Mouse (Mus musculus): ENCODE measurements around the gene Rock2.

- no peak for TF ChIP-seq POLR2A (IDR thresholded peaks at IDR 0.05; ENCODE audit: borderline replicate concordance, control insufficient read depth, low read depth, low read length)
- TF ChIP-seq CTCF (IDR thresholded peaks at IDR 0.05; ENCODE audit: control insufficient read depth, insufficient read depth, low read length) = no peak
Observed at GRCm38 (mm10) chr12:16941976-16942375, 47.3 kb downstream of the Rock2 start.

All from bone marrow, adult 2 months (tissue).